Mouse (Mus musculus): Measurements from ENCODE around the gene Scly.

Gene Scly

GRCm38 (mm10) chr1:91362113-91362512, 64.0 kb downstream of the Scly start:
- DNase-seq (ENCODE audit: low spot score in 2 of 2): no peak

DNA sequence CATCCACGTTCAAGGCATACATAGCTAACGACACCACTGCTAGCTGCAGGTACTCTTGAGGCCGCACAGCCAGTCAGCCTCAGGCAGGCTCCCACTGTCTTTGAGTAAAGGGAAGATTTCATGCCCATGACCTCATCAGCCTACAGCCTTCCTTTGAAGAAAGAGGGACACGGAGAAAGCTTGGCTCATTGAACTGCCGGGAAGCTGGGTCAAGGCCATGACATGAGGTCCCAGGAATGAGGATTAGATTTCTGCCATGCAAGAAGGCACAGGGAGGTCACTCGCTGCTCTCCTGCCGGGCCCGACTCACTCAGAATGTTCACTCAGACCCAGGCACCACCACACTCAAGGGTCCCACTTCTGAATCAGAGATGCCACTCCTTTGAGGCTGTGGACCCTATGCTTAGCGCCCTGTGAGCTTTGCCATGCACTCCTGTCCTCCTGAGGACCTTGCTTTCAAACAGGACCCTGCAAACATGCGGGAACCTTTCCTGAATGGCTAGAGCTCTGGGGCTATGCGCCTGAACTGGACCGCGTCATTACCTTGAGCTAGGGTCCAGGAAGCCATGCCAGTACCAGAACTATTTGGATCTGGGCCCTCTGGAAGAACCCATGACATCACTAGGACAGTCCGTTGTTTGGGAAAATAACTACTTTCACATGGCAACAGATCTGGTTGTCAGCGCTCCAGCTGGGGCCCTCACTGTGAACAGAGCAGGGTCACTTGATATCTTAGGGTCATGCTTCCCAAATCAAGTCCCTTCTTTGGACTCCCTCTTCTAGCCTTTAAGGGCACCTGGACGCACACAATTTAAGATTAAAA, 66.9 kb downstream of the Scly start:
- no peak for DNase-seq (ENCODE audit: low spot score in 2 of 2)

DNA sequence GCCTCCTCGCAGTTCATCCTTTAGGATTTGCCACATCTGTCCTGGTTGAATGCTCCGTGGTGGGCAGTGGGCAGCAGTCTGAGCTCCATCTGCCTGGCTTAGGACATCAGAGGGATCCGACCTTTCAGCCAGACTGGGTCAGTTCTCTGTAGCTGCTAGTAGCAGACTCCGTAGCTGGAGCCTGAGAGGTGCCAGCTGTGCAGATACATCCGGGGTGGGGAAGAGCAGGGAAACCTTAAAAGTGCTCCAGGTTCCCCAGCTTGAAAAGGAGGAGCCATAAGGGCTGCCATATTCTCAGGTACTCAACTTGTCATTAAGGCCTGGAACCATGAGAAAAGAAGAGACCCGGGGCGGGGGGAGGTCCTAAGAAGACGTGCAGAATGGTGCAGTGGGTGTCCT, 67.7 kb downstream of the Scly start:
- no peak for DNase-seq (ENCODE audit: low spot score in 2 of 2)

- DNase-seq (ENCODE audit: low spot score in 2 of 2): peak; percentile 38 to 65
These were observed 68.3 kb downstream of the Scly start, which contains the start of gene Erfe for GRCm38 (mm10) chr1:91366215-91367108. Gene Erfe, plus strand, starts transcription at chr1:91366430.

DNA sequence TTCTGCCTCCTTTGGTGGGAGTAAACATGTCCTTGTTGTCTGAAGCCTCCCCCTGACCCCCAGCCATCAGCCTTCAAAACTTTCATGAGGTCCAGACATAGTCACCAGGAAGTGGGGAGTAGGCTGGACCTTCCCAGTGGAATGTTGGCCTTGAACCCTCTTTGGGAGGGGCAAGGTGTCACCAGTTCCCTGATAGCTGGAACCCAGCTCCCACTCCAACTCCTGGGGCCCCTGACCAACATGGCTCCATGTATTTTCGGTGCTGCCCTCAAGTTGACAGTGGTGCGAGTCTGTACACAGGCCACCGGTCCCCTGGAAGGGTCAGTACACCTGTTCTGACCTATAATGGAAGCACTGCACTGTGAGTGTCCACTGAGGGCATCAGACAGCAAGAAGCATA, 69.2 kb downstream of the Scly start:
- no peak for DNase-seq (ENCODE audit: low spot score in 2 of 2)

DNA sequence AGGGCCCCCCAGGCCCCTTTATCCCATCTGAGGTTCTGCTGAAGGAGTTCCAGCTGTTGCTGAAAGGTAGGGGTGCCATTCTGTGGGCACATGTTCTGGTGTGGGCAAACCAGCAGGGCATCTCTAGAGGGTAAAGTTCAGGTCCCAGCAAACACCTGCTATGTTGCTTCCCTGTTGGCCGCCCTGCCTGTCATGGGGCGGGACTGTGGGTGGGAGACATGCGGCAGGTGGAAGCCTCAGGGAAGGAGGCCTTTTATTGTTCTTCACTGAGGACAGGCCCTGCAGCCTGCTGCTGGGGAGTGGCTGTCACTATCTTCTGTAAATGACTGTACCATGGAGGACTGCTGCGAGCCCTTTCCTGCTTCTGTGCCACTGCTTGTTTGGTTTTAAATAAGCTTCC, 71.3 kb downstream of the Scly start:
- no peak for DNase-seq (ENCODE audit: low spot score in 2 of 2)

DNA sequence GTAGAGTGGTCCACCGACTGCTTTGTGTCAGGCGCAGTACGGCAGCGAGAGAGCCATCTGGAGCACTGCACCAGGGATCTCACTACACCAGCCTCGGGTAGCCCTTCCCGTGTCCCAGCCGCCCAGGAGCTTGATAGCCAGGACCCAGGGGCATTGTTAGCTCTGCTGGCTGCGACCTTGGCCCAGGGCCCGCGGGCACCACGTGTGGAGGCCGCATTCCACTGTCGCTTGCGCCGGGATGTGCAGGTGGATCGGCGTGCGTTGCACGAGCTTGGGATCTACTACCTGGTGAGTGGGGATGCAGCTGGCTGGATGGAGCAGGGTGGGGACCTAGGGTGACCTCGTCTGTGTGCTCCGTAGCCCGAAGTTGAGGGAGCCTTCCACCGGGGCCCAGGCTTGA, 71.9 kb downstream of the Scly start:
- no peak for DNase-seq (ENCODE audit: low spot score in 2 of 2)
